Mouse (Mus musculus) left cerebral cortex, adult 6 months (tissue): ENCODE results near the gene Lrp11. TPM values are rescaled to one million over a fixed set of nuclear protein-coding genes. Genes with fewer than 3 reads are reported as not detected.

ENCODE experiments used
- long read RNA-seq, 2 experiments: library from polyadenylated mRNA; unstranded; transcript quantifications; one replicate each; pipeline ENCODE4 v2.0.0; 2019 to 2020
- polyA plus RNA-seq: library from polyadenylated mRNA; unstranded; fragments of <200 nt; fragmentation: Nextera tagmentation; gene quantifications from 2 replicates; pipeline ENCODE4 v1.2.3, GENCODE M21; 2021

The Lrp11 gene
- 66.2 and 95.4 TPM in 2 replicates for polyA plus RNA-seq
- long read RNA-seq, experiment 1, transcript Lrp11-201 (7 exons, 3,386 nt) = major isoform, 471 of 623 reads
- long read RNA-seq, experiment 1, transcript Lrp11-205 (3 exons, 976 nt) = minor isoform, 29 of 623 reads
- long read RNA-seq, experiment 1, partial matches to known transcripts = 51 of 623 reads
- long read RNA-seq, experiment 1, other reads (novel, unspliced or antisense) = 70 of 623 reads
- long read RNA-seq, experiment 2, transcript Lrp11-201 (7 exons, 3,386 nt) = major isoform, 52 of 104 reads
- long read RNA-seq, experiment 2, partial matches to known transcripts = 18 of 104 reads
- long read RNA-seq, experiment 2, other reads (novel, unspliced or antisense) = 30 of 104 reads

GRCm38 (mm10) chr10:7589592-7590233, at the start of gene Lrp11:
TSS of gene Lrp11 (plus strand) at chr10:7589800.

GRCm38 (mm10) chr10:7667342-7667802, 77.8 kb downstream of the Lrp11 start, which contains the start of gene Nup43:
TSS of gene Nup43 (plus strand) at chr10:7667503.

Other genes with a start within 250 kb of the Lrp11 start
- 0.14 TPM in 1 of 2 replicates, not detected in the other for gene Ulbp1, start 116.2 kb upstream of the Lrp11 start, polyA plus RNA-seq
- gene Nup43, start 77.7 kb downstream of the Lrp11 start, polyA plus RNA-seq = 9.5 and 12.1 TPM in 2 replicates
- 224 and 296 TPM in 2 replicates for gene Pcmt1, start 91.3 kb downstream of the Lrp11 start, polyA plus RNA-seq
- 1.2 and 3.1 TPM in 2 replicates for gene Lats1, start 91.4 kb downstream of the Lrp11 start, polyA plus RNA-seq
- gene Katna1, start 136.2 kb downstream of the Lrp11 start, polyA plus RNA-seq = 12.8 and 13.2 TPM in 2 replicates
- gene Ginm1, start 203.0 kb downstream of the Lrp11 start, polyA plus RNA-seq = 38.3 and 40.5 TPM in 2 replicates
- gene Ppil4, start 203.1 kb downstream of the Lrp11 start, polyA plus RNA-seq = 22.4 and 29.8 TPM in 2 replicates
- 0.04 TPM in 1 of 2 replicates, not detected in the other for gene Zc3h12d, start 242.7 kb downstream of the Lrp11 start, polyA plus RNA-seq